Mouse (Mus musculus) right cerebral cortex, postnatal 4 days (tissue): ENCODE data around the gene Serpina1f.
A peak's percentile ranks its signal among the peaks of the same experiment; 100 is the strongest.
"Not testable (repeated sequence)": the region's sequence is repeated elsewhere in the genome, so short reads cannot be mapped to it uniquely, and the experiment has no call there.

ENCODE experiments used
- DNase-seq: peaks from one replicate; pipeline ENCODE4 v3.0.0-alpha.2; 2022

Serpina1f gene

GRCm38 (mm10) chr12:103695429-103695828 is at the start of gene Serpina1f:
TSS of gene Serpina1f (minus strand) at chr12:103695529.
- no peak for DNase-seq

DNA sequence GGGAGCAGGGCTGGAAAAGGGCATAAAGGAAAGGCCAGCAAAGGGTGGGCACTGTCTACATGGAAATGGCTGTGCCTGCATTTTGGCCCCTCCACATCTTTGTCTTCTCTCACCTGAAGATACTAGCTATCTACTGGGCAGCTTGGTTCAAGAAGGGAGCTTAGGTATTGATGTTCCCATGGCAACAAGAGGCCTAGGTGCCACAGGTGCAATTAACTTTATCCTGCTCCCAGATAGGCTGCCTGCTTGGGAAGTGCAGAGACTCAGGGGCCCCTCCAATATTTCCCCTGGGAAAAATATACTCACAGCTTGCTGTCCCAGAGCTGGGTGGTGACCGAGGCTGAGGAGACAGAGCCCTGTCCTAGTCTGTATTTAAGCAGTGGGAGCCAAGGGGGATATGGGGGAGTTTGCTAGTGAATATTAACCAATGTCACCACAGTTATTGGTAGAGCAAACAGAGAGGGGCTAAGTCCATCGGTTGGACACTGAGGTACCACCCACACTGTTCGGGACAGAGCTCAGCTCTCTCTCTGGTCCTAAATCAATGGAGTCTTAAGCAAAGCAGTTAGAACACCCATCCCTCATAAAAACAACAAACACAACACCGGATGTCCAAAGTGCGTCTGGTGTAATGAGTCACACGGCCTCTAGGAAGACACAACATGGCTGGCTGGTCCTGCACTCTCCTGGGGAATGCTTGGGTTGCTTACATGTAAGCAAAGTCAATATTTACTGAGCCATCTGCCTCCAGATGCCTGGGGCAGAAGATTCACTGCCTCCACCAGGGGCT is 42.7 kb upstream of the Serpina1f start:
- DNase-seq = not testable (repeated sequence)

DNA sequence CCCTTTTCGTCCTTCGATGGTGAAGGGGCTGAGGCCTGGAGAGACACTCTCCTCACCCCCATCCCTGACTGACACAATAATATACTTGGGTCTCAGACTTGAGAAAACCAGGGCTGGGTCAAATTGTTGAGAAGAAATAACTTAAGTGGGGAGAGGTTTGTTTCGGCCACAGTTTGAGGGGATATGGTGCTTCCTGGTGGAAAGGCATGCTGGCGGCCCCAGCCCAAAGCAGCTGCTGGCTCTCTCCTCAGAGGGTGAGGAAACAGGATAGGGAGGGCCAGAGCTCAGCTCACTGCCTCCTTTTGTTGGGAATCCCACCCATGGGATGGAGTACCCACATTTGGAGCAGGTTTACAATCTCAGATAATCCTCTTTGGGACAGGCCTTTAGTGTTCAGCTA is 40.2 kb upstream of the Serpina1f start:
- not testable (repeated sequence) for DNase-seq

- not testable (repeated sequence) for DNase-seq
Measured at GRCm38 (mm10) chr12:103735101-103735500, 39.8 kb upstream of the Serpina1f start.

DNA sequence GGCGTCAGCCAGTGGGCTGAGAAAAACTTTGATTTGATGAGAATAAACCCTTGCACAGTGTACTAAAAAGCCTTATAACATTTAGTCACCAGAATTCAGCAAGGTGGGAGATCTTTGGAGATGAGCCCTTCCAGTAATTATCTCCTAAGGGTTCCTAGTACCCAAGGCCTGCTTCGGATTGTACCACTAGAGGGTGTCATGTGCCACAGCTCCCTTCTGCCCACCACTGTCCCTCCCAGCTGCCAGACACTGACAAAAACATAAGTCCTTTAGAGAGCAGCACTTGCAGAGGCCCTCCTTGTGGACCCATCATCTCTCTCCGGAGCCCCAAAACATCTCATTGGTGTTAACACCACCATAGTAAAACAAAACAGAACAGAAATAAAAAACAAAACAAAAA is 16.2 kb upstream of the Serpina1f start:
- DNase-seq = no peak

DNA sequence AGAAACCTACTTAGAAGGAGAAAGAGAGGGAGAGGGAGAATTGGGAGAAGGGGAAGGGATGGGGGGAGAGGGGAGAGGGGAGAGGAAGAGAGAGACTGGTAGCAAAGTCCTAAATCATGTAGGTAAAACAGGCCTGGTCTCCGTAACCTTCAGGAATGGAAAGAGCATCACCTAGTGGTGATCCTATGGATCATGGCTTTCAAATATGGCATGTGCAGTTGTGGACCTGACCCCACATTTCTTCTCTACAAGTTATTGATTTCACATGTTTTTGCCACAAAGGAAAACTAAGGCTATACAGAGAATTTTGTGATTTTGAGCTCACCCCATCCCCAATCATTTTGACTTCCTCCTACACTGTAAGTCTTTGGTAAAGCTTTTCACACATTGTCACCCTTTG is 15.1 kb upstream of the Serpina1f start:
- no peak for DNase-seq

DNA sequence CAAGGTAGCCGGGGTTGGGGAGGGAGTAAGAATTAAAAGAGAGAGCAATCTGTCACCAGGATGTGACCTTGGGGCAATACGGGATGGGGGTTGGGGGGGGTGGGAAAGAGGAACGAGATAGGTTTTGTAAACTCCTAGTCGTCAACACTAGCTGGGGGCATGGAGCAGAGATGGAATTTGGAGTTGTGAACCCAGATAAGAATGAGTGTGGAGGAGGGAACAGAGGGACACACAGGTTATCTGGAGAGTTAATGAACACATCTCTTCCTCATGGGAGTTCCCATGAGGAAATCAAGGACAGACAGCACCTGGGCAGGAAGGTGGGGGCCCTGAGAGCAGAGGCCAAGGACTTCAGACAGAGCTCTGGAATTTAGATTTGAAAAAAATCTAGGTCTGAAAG is 10.8 kb upstream of the Serpina1f start:
- DNase-seq = no peak

DNA sequence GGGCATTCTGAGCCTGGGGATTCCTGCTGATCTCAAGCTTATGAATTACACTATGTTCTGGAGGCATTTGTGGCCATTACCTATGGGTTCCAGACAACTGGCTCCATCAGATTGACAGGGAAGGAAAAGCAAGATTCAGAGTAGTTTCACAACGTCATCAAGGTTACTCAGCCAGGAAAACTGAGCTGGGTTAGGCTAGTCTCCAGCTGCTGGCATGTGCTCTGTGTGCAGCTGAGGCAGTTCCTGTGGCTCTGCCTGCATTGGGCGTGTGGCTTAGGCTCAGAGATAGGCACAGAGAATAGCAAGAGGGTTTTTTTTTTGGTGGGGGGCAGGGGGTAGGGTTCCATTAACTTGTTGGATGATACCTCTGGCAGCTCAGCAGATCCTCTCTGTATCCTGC is 10.2 kb upstream of the Serpina1f start:
- no peak for DNase-seq

- no peak for DNase-seq
Measured at GRCm38 (mm10) chr12:103700144-103700750, 4.9 kb upstream of the Serpina1f start.

DNA sequence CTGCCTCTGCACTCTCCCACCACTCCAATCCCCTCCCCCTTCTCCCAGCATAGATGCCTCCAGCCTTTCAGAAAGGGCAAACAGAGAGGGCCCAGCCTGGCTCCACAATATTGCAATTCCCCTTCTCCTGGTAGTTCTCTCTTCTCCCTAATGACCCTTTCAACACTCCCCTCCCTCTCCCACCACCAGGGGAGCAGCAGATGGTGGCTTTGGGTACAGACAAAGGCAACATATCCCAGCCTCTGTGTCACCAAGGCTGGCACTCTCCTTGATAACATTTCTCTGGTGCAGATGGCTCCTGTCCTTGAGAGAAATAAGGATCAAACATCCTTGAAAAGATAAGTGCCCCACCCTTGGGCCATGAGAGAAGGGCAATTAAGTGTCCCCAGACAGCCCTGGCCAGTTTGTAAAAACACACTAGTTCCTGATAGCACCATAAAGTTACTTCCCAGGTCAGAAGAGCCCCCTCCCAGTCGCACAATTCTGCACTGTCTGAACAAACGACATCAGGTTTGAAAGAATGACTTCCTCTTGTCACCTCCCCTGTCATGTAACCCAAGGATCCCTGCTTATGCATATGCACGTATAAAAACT is 7.0 kb downstream of the Serpina1f start:
- DNase-seq = no peak

GRCm38 (mm10) chr12:103687021-103687420 is 8.3 kb downstream of the Serpina1f start:
- no peak for DNase-seq

GRCm38 (mm10) chr12:103686050-103686449 is 9.3 kb downstream of the Serpina1f start:
- no peak for DNase-seq

DNA sequence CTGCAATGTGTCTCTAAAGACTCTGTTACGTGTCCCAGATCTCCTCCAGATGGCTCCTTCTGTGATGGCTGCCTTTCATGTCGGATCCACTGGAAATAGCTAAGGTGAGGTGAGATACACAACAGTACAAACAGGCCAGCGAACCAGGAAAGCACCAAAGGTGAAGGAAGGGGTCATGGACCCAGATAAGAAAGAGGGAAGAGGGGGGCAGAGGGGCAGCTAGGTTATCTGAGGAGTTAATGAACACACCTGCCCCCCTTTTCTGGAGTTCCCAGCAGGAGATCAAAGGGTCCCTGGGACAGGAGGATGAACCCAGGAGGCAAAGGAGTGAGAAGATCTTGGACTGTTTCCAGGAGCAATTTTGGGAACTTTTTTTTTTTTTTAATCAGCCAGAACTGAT is 9.9 kb downstream of the Serpina1f start:
- DNase-seq = no peak

DNA sequence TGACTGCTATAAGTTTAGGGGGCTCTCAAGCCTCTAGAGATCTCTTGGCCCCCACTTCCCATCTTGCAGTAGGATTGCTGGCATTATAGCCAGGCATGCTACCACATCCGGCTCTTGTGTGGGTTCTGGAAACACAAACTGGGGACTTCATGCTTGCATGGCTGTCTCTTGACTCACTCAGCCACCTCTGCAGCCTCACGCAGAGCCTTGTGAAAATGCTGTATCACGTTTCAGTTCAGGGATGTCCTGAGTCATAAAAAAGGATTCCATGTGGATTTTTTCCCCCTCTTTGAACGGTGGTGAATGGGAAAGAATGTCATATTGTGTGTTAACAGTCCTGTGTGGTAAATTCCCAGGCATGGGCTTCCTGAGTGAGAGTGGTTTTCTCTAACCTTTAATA is 11.6 kb downstream of the Serpina1f start:
- DNase-seq = no peak

DNA sequence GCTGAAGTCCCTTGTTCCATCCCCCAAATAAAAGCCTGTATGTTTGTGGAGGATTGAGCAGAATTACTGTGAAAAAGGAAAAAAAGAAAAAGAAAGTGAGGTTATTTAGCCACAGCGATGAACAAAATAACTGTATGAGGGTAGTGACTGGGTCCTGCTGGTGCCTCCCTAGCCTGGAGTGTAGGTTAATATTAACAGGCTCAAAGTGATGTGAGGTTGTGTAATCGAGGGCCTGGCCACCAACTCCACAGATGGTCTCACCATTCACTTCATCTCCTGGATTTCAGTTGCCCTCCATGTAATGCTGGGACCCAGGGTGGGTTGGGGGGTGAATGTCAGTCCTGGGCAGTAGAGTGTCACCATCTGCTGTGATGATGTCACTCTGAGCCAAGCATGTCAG is 13.6 kb downstream of the Serpina1f start:
- DNase-seq = no peak

DNA sequence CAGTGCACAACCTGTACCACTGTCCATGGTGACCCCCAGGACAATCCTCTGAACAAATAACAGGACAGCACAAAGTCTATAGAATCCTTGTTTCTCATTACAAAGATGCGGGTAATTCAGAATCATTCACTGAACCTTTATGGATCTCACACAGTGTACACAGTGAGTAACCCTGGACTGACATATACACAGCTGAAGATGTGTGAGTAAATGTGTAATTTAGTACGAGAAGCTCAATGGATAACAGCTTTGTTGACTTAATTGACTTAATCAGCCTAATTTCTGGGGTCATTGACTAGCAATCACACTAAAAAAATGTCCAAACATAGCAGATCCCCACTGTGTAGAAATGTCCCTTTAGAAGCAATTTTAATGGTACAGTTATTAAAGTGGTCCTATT is 14.2 kb downstream of the Serpina1f start:
- DNase-seq = no peak

- DNase-seq = not testable (repeated sequence)
Measured at GRCm38 (mm10) chr12:103679853-103680252, 15.5 kb downstream of the Serpina1f start.

DNA sequence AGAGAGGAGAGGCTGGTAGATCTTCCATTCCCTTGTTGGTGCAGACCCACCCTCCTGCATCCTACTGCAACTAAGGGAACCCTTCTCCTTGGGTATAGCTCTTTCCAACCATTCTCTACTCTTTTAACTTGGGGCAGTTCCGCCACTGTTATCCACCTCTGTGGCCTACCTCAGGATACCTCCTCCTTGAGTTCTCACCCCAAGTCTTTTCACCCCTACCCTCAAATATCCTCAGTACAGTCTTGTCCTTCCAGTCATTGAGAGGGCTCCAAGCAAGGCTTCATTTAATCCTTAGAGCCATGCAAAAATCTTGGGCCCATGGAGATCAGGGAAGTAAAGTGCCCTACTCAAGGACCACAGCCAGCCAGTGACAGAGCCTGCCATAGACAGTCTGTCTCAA is 19.3 kb downstream of the Serpina1f start, which contains the start of gene Serpina16:
TSS of gene Serpina16 (minus strand) at position 101 of the 400 bp plus-strand sequence.
- no peak for DNase-seq

DNA sequence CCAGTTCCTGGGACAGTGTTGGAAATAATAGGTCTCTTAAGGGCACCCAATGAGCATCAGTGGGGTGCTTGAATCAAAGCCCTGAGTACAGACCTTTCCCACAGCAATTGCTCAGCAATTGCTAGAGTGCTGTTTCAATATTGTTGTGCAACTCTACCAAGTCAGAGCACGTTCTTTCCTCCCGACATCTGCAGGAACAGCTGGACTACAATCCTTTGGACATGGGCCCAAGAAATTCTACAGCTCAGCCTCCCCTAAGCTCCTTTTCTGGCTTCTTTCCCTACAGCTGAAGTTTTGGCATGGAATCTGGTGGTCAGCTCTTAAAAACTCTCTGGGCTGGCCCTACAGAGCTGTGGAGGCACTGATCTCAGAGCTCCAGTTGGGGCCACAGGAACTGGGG is 22.1 kb downstream of the Serpina1f start:
- DNase-seq = no peak

DNA sequence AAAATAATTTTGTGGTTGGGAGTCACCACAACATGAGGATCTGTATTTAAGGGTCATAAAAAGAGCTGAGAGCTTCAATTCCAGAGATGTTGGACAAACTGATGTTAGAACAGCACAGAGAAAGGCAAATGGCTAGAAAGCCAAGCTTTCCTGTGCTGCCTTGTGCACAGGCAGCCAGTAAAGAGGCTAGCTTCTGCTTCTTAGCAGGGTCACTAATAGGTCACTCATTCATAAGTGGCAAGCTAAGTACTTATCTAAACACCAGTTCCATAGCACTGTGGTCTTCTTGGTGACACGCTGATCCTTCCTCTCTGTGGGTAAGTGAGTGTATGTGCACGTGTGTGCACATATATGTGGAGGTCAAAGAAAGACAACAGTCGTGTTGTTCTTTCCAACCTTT is 23.8 kb downstream of the Serpina1f start:
- no peak for DNase-seq

GRCm38 (mm10) chr12:103670964-103671363 is 24.4 kb downstream of the Serpina1f start:
- no peak for DNase-seq

DNA sequence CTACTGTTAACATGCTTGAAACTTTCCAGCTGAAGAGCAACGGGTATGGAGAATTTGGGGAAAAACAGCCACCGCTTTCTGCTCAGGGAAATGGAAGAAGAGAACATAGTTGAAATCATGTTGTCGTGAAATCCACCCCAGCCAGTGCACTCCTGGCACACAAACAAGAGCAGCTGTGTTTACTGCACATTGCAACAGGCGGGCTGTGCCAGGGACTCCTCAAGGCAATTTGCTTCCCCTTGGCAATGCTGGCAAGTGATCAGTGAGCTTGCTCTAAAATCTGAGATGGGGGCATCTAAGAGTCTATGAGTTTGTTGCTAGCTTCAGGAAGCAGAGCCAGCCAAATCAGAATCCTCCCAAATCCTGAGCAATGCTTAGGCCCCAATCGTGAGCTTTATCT is 25.0 kb downstream of the Serpina1f start:
- peak; percentile 39 for DNase-seq

GRCm38 (mm10) chr12:103665286-103665685 is 30.0 kb downstream of the Serpina1f start:
- no peak for DNase-seq

DNA sequence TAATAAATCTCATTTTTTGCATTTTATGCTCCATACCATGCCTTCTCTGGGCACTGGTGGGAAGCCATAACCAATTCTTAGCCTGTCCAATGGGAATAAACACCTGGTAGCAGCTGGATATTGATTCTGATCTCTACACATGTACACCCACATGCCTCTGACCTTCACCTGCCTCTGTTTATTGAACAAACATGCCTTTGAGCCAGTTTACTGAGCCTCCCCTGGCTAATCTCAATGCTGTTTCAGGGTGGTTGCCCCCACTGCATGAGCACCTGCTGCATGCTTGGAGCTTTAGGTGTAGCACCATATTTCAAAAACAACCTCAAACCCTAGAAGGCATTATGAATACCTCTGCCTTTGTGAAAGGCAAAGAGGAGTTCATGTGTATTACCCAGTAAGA is 33.3 kb downstream of the Serpina1f start:
- DNase-seq = not testable (repeated sequence)
